Mouse (Mus musculus): Measurements from ENCODE around the gene Nsf. TPM values are rescaled to one million over a fixed set of nuclear protein-coding genes. Genes with fewer than 3 reads are reported as not detected.

Gene Nsf
- 32.2 and 34.4 TPM in 2 replicates for polyA plus RNA-seq (2012; rRNA removed; ENCODE audit: low replicate concordance)

GRCm38 (mm10) chr11:103953896-103954292 lies at the start of gene Nsf:
Gene Nsf, minus strand, starts transcription at chr11:103954056.

GRCm38 (mm10) chr11:103773387-103774227 lies 180.2 kb downstream of the Nsf start, which contains the start of gene Wnt3:
Gene Wnt3, plus strand, starts transcription at chr11:103774150.

Other genes with a start within 250 kb of the Nsf start
- 0.05 and 0.40 TPM in 2 replicates for gene Wnt9b, start 204.2 kb downstream of the Nsf start, polyA plus RNA-seq (2012; rRNA removed; ENCODE audit: low replicate concordance)
- not detected in 2 replicates for gene Wnt3, start 179.9 kb downstream of the Nsf start, polyA plus RNA-seq (2012; rRNA removed; ENCODE audit: low replicate concordance)
- 21.2 and 25.4 TPM in 2 replicates for gene Arf2, start 12.7 kb upstream of the Nsf start, polyA plus RNA-seq (2012; rRNA removed; ENCODE audit: low replicate concordance)
- not detected in 2 replicates for gene Crhr1, start 178.8 kb upstream of the Nsf start, polyA plus RNA-seq (2012; rRNA removed; ENCODE audit: low replicate concordance)
- gene Sppl2c, start 232.3 kb upstream of the Nsf start, polyA plus RNA-seq (2012; rRNA removed; ENCODE audit: low replicate concordance): not detected in 2 replicates